Mouse (Mus musculus) frontal cortex, adult 2 months (tissue): ENCODE data around the gene Zic4. TPM values are rescaled to one million over a fixed set of nuclear protein-coding genes. Genes with fewer than 3 reads are reported as not detected.

Experiments
- DNase-seq, 2 experiments: peaks; one replicate each; pipeline ENCODE4 v3.0.0; 2022; ENCODE audit warnings: low spot score in 1 of 2; ENCODE audit errors: extremely low spot score in 1 of 2
- polyA plus RNA-seq: library from polyadenylated mRNA; depleted of rRNA; stranded (reverse); fragments of >200 nt; gene quantifications from 2 replicates; pipeline ENCODE4 v1.2.3, GENCODE M21; 2012

Zic4 gene
- polyA plus RNA-seq, 1 experiment, result 10.3 TPM

DNA sequence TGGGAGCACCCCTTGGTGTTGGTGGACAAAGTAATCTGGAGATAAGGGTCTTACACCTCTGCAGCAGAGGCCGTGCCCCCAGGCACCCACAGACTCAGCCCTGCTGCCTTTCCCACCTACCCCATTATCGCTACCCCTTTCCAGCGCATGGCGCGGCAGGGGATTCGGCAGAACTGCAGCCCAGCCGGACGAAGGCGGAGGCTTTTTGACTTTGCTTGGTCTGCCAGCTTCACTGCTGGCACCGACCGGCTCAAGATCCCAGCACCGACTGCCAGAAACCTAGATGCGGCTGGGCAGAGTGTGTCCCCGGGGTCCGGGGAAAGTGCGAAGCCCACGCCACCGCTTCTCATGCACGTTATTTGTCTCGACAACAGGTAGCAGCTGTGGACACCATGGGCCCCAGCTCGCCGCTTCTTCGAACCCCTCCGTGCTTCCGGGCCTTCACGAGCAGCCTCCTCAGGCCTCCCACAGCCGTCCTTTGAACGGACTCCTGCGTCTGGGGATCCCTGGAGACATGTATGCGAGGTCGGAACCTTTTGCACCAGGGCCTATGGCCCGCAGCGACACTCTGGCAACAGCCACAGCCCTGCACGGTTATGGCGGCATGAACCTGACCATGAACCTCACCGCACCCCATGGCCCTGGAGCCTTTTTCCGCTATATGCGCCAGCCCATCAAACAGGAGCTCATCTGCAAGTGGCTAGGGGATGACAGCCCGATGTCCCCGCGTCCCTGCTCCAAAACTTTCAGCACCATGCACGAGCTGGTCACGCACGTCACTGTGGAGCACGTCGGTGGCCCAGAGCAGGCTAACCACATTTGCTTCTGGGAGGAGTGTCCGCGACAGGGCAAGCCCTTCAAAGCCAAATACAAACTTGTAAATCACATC lies 16.4 kb downstream of the Zic4 start:
- DNase-seq, result no peak

DNA sequence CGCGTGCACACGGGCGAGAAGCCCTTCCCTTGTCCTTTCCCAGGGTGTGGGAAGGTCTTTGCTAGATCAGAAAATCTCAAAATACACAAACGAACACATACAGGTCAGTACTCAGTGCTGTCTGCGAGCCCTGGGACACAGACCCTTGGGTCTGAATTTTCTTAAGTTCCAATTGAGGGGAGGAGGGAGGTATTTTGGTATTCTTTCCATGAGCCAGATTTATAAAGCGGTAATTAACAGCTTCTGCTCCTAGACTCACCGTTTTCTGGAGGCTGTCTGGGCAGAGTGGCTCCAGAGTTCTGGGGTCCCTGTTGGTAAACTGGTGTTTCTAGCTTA lies 17.1 kb downstream of the Zic4 start:
- DNase-seq, result no peak

DNA sequence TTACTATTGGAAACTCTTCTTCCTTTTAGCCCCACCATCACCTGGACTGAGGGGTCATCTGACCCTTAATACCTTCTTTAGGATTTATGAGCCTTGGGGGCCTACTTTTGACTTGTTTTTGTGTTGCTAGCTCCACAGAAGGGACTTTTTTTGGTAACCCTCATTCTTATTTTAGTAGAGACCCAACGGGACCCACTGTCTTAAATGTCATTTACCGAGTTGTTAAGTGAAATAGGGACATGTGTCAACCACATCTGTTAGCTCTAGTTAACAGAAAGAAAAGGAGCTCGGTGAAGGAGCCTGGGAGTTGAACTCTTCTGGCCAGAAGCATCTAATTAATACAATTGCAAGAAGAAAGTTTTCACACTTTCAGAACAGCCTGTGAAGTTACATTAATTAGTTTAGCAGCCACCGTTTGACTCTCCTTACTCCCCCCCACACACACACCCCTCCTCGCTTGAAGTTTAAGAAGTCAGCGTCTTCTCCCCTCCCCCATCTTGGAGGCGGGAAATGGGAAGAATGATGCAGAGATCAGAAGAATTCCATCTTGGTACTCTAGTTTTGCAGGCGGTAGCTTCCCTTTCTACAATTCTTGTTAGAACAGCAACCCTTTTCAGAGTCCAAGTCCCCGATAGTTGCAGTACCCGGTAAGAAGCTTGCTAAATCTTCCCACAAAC lies 17.7 kb downstream of the Zic4 start:
- no peak for DNase-seq

DNA sequence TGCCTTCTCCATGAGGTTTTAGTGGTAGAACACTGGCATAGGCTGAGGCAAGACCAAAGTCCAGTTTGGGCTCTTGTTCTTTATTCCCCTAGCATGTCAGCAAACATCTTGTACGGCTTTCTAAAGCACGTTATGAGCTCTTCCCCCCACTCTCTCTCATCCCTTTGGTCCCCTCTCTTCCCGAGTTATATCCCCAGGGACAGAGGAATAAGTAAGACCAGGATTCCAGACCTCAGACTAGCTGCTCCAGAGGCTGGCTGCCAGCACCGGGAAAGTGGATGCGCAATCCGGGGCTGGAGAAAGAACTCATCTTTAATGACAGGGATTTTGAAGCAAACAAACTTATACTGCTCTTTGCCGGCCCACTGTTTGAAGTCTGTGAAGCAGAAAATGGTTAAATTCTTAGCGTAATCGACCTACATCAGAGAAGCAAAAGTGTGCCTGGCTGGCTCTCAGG lies 18.3 kb downstream of the Zic4 start:
- DNase-seq, result no peak

DNA sequence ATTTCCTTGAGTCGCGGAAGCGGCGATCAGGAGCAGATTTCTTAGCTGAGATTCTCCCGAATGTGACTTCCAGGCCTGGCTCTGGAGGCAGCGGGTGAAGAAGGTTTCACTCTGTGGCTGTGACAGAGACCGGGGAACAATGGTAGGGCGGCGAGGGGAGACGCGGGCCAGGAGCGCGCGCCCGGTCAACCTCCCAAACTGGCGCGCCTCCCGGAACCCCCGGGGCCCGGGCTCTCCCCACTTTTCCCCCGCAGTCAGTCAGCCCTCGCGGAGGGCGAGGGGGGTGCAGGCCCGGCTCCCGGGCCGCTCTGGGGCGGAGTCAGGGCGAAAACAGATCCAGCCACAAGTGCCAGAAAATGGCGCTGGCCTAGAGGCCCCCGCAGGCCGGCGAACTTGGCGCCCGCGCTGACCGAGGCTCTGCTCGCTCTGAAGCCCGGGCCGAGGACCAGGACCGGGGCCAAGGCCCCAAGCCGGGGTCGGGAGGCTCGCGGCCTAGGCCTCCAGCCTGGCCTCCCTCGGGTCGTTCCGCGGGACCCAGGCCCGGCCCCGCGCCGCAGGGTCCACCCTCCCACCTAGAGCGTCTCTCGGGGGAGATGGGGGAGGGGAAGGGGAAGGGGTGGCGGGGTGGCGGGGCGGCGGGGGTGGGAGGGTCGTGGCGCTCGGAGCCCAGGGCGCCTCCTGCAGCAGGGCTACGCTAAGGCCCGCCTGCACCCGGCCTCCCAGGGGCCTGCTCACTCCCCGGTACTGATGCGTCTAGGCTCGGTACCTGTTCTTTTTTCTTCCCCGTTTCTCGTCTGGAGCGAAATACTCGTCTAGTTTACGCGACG lies 19.3 kb downstream of the Zic4 start:
- no peak for DNase-seq

DNA sequence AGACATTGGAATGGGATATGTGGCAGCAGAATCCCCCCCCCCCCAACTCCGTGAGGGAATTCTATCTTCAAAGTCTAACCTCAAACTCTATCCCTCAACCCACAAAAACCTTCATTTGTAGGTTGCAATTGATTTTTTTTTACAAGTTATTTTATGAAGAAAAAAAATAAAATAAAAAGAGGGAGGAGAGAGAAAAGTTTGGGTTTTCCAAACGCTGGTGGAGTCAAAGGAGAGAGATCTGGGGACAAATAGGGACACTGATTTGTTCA lies 19.8 kb downstream of the Zic4 start:
- no peak for DNase-seq

DNA sequence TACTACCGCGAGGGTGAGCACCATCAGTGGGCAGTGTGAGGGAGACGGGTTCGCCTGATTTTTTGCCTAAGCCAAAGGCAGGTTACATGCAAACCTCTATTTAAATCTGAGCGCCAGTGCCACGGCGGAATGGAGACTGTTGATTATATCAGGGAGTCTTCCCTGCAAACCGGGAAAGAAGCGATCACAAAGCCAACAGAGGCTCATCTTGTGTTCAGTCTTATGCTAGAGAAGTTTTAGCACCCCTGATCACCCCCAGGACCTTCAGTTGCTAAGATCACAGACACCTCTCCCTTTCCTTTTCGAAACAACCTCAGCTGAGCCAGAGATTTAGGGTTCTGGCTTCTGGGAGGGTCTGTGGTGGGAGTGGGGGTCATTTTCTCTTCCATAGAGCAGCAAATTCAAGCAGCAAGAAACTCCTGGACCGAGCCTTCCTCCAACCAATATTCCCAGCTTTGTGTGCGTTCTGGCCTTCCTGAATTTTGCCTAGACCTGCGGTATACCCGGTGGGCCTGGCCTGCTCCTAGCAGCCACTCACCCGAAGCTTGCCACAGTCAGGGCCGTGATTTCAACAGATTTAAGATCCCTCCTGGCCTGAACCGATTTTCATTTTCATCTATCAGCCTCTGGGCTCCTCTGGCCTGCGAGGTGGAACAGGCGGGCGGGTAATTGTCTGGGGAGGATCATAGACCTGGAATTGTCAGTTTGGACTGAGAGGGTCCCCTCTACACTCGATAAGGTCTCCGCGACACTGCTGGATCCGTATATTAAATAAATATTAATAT lies 20.4 kb downstream of the Zic4 start:
- DNase-seq, result no peak

DNA sequence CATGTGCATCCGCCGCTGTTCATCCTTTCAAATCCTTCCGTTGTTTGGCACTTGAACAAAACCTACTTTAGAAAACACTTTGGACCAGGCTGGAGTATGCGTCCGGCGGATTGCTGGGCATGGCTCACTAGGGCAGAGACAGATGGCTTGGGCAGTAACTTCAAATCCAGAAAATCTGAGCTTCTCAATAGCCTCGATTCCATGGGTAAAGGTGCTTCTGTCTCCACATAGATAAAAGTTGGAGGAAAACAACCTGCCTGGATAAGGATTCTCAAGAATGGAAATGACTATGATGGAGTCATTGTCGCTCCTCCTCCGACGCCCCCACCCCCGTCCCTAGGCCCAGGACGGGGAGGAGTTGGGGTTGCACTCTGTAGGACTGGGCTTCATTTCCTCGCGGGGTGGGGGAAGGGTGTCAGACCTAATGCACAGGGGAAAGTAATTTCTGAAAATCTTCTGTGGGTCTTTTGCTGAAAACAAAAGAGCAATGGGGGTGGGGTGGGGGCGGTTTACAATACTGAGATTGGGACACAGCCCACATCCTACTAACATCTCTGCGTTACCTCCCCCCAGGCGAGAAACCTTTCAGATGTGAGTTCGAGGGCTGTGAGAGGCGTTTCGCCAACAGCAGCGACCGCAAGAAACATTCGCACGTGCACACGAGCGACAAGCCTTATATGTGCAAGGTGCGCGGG lies 21.4 kb downstream of the Zic4 start:
- DNase-seq, result no peak

DNA sequence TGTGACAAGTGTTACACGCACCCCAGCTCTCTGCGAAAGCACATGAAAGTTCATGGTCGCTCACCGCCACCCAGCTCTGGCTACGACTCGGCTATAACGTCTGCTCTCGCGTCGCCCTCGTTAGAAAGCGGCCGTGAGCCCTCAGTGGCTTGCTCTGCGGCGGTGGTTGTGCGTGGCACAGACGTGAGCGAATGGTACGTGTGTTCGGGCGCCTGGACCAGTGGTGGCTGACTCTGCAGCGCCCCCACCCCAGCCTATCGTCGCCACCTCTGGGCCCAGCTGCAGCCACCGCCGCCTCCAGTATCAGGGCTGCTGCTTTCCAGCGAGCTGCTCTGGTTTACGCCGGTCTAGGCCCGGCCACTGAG lies 21.9 kb downstream of the Zic4 start:
- no peak for DNase-seq

DNA sequence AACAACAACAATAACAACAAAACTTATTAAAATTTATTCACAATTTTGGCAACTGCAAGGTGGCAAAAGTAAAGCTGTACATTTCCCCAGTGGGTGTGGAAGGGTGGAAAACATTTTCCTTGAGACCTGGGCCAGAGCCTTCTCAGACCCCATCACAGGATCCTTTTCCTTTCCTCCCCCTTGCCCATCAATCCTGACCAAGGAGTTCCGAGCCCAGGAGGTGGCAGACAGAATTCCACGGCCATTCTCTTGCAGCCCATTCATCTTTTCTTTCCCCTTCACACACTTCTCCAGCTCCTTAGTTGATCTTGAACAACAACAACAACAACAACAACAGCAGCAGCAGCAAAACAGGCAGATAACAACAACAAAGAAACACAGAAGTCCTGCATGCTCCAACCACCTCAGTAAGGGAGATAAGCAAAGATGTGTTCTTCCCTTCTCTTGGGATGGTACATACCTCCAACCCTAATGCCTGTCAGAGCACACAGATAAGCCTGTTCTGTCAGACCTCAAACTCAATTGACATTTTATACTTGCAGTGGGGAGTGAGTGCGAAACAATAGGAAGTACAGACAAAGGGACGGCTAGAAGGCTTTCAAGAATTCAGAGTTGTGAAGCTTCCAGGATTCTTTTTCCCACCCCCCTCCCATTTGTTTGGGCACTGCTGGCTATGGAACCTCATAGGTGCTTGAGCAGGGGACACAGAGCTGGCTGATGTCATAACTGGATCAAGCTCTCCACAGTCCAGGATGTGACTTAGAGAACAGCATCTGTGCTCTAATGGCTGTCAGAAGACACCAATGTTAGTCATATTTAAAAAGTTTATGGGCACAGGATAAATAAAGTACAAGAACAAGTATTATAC lies 22.7 kb downstream of the Zic4 start:
- no peak for DNase-seq

DNA sequence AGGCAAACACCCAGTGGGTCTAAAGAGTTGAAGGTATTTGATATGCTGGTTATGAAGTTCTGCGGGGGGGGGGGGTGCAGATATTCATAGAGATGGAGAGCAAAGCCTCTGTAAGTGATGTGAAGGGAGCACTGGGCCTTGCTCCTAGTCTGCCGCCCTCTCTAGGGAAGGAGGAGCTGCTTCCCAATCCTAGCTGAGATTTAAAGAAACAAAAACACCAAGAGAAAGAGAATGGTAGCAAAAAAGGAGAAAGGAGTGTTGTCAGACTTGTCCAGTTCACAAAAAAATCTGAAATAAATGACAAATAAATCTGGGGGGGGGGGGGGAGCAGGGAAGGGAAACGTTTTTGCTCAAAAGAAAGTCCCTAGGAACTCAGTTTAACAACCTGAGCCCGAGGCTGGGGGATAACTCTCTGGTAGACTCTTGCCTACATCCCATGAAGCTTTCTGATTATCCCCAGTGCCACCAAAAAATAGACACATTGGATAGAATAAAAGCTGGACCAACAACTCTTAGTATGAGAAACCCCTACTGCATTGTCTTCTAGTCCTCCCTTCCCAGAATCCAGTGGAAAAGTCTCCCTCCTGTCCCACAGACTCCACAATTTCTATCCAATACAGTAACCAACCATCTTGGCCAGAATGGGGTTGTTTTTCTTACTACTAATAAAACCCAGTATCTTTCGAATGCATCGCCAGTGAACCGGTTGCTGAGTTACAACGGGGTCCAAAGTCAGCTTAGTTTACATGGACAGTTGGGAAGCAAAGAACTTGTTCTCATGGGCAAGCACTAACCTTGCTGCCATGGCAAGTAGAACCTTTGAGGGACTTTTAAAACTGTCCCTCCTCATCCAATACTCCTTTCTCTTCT lies 23.6 kb downstream of the Zic4 start:
- no peak for DNase-seq

DNA sequence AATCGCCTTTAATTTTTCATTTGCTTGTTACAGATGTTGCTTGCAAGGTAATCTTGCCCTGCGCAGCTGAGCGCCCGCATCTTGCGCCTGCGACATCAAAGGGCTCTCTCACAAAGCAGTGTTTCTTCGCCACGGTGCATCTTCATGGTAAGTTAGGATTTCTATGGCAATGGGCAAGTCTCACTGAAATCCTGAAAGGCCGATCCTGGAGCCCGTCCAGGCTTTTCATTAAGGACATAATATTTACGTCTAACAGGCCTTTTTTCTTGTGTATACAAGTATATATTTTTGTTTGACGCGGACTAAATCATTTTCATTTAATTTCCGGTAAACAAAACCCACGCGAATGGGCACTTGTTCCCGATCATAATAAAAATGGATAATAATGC lies 24.3 kb downstream of the Zic4 start:
- no peak for DNase-seq

DNA sequence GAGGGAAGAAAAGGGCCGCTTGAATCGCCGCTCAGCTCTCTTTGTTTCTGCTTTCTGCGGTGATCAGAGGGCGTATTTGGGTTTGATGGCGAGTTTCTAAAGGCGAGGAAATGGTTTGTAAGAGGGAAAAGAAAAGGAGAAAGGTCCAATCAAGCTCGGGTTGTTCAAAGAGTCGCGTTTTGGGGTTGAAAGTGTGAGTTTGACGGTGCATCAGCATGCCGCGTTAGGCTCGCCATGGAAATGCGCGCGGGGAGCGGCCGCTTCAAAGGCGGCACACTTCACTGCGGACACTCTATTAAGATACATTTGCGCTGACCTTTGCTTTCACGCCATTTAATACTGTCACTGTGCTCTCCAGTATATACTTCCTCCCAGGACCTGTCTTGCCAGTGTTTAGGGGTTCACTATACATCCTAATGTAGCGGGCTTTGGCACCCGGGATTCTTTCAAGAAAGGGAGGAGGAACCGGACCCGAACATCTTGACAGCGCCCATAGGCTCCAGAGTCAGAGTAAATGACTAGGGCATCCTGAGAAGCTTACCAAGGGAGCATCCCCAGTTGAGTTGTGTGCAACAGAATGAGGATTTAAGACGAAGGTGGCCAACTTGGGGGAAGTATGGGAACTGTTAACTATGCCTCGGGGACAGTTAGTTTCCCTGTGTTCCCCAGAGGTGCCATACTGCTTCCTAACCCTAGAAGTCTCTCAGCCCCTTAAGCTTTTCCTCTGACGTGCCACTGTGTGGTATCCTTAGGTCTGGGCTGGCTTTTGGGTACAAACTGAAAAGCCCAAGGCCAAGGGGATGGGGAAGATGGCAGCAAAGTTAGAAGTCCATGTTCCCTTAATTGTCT lies 24.9 kb downstream of the Zic4 start:
- no peak for DNase-seq

DNA sequence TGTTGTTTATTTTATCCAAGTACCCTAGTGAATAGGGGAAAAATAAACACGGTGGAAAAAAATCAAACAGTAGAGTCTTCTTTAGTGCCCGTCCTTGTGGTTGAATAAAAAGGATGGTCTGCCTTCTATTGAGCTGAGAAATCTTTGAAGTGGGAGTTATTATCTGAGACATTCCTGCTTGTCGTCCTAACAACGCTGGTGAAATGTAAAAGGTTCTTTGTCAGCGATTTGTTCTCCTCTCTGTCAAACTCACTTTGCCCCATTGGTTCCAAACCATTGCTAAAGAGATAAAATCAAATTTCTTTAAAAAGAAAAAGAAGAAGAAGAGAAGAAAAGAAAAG lies 25.5 kb downstream of the Zic4 start:
- no peak for DNase-seq

DNA sequence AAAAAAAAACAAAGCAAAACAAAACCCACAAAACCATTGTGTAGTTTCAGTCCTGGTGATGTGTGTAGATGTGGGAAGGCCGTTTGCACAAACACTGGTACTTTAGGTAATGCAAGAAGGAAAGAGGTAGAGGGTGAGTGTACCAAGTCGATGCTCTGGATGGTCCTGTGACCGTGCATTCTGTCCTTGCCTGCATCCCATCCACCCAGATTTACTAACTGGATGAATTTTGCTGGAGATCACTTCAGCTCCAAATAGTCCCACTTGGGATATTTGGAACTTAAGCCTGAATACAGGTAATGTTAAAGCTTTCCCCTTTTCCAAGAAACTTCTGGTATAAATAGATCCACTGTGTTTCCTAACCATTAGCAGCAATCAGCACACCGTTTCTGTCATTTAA lies 26.0 kb downstream of the Zic4 start:
- DNase-seq, result no peak

DNA sequence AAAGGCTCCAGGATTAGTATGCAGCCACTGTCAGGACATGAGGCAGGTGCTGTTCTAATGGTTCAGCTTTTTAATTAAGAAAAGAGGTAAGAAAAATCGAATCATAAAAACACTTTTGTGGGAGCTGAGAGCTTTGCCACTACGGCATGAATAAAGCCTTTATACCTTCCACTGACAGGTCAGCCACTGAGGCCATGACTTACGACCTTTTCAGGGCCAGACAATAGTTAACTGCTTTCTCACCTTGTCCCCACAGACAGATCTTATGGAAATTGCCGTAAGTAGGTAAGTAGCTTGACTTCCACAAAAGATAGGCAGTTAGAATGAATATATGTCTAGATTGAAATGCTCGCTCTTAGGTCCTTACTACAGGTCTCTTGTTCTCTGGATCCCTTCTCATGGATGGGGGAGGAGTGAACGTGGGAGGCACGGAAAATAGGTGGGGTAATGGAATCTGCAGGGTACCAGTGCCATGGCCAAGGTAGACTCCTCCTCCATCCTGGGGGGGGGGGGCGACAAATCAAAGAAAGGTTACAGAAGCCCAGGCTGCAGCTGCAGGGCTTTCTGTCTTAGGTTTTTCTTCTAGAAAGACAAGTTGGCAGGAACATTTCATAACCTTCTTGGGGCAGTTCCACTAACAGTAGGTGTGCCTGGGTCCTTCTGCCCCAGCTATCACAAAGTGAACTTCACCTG lies 31.3 kb downstream of the Zic4 start:
- no peak for DNase-seq

DNA sequence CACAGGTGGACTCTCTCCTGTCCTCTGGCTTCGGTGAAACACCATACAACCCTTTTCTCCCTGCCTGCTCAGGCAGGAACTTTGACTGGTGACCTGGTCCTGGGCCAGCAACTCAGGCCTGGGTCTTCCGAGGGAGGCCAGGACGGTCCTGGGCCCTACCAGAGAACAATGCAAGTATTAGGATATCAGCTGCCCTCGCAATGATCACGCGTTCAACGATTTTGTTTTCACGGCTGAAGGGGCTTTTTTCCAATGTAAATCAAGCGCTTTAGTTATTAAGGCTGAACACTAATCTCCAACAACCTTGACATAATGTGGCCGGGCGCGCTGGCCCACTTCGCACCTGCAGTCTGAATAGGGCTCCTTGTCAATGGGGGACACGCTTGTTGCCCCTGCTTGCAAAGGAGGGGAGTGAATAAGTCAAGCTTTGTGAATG lies 32.0 kb downstream of the Zic4 start:
- no peak for DNase-seq
